Mouse (Mus musculus): Measurements from ENCODE around the gene Ubl3. TPM values are rescaled to one million over a fixed set of nuclear protein-coding genes. Genes with fewer than 3 reads are reported as not detected.
A peak's percentile ranks its signal among the peaks of the same experiment; 100 is the strongest.

Ubl3 gene
- total RNA-seq, 1 experiment, result 75.0 TPM

DNA sequence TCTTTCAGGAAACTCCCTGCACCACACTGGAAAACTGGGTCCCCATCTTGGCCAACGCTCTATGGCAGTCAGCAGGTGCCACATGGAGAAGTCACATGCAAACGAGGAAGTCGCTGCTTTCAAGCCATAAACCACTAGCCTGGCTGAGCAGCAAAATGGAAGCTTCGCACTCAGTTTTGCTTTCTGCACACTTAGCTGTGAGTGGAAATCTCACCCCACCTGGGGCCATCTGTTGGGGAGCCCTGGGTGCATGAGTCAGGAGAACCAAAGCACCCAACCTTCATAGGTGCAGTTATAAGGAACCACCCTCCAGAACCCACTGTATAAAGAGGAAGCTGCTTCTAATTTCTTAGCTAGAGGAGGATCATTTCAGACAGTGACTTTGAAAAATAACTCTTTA, 59.6 kb downstream of the Ubl3 start:
- no peak for DNase-seq (ENCODE audit: low read depth, low spot score)
- Histone ChIP-seq H3K4me3 (ENCODE audit: insufficient read depth in 1 of 2, low read depth in 1 of 2, low read length in 2 of 2, poor library complexity in 1 of 2, severe bottlenecking in 1 of 2) (no peak overlapping the region), H3K4me1 (ENCODE audit: control insufficient read depth in 2 of 2, insufficient read depth in 2 of 2, low read length in 2 of 2, poor library complexity in 1 of 2) (peaks cover 2 to 10% of the 10 kb centered on the region in 2 experiments; a peak in 3 of 4 replicates), H3K36me3 (ENCODE audit: control insufficient read depth, insufficient read depth, low read length, poor library complexity, severe bottlenecking) (no peaks in the 10 kb centered on the region), H3K9me3 (ENCODE audit: control insufficient read depth, insufficient read depth, low read depth, low read length) (no peaks in the 10 kb centered on the region), H3K9ac (ENCODE audit: insufficient read depth, low read depth, low read length, poor library complexity, severe bottlenecking) (no peak overlapping the region), H3K27ac (ENCODE audit: insufficient read depth, low read depth, low read length, poor library complexity, severe bottlenecking) (no peak overlapping the region)
- in situ Hi-C loops (cut with MboI; ENCODE audit: low sequenced_read_pairs in 2 of 2, unreplicated experiment in 2 of 2), result no loop called here
- no peak for TF ChIP-seq MAFK (IDR thresholded peaks at IDR 0.05; ENCODE audit: insufficient read depth, low read depth, low read length)
- TF ChIP-seq CHD2 (IDR thresholded peaks at IDR 0.05; ENCODE audit: low read depth, low read length), result no peak
- no peak for TF ChIP-seq ZC3H11A (IDR thresholded peaks at IDR 0.05; ENCODE audit: borderline replicate concordance, low read depth, low read length)
- no peak for TF ChIP-seq HCFC1 (IDR thresholded peaks at IDR 0.05; ENCODE audit: borderline replicate concordance, insufficient read depth, low read length)
- no peak for TF ChIP-seq ZNF384 (IDR thresholded peaks at IDR 0.05; ENCODE audit: low read depth, low read length)

DNA sequence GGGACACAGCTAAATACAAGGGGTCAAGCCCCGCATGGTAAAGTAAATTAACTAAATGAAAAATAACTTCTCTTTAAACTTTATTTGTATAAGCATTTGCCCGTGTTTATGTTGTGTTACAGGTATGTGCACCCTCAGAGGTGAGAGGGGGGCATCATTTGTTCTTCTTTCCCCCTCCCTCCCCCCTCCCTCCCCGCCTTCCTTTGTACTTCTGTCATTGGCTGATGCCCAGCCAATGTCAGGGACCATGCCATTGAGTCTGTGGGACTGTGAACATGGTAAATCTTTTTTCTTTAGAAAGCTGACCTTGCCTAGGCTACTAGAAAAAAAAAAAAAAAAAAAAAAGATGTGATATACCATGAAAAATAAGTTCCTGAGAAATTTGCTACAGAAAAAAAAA, 62.2 kb downstream of the Ubl3 start:
- no peak for DNase-seq (ENCODE audit: low read depth, low spot score)
- TF ChIP-seq MAFK (IDR thresholded peaks at IDR 0.05; ENCODE audit: insufficient read depth, low read depth, low read length) (no peak), ZNF384 (IDR thresholded peaks at IDR 0.05; ENCODE audit: low read depth, low read length) (no peak), ZC3H11A (IDR thresholded peaks at IDR 0.05; ENCODE audit: borderline replicate concordance, low read depth, low read length) (no peak), HCFC1 (IDR thresholded peaks at IDR 0.05; ENCODE audit: borderline replicate concordance, insufficient read depth, low read length) (no peak), CHD2 (IDR thresholded peaks at IDR 0.05; ENCODE audit: low read depth, low read length) (no peak)
- Histone ChIP-seq H3K4me1 (ENCODE audit: control insufficient read depth in 2 of 2, insufficient read depth in 2 of 2, low read length in 2 of 2, poor library complexity in 1 of 2) (peaks cover 2 to 10% of the 10 kb centered on the region in 2 experiments; a peak in 3 of 4 replicates), H3K9me3 (ENCODE audit: control insufficient read depth, insufficient read depth, low read depth, low read length) (no peaks in the 10 kb centered on the region), H3K9ac (ENCODE audit: insufficient read depth, low read depth, low read length, poor library complexity, severe bottlenecking) (no peak overlapping the region), H3K27ac (ENCODE audit: insufficient read depth, low read depth, low read length, poor library complexity, severe bottlenecking) (no peak overlapping the region), H3K4me3 (ENCODE audit: insufficient read depth in 1 of 2, low read depth in 1 of 2, low read length in 2 of 2, poor library complexity in 1 of 2, severe bottlenecking in 1 of 2) (no peak overlapping the region), H3K36me3 (ENCODE audit: control insufficient read depth, insufficient read depth, low read length, poor library complexity, severe bottlenecking) (no peaks in the 10 kb centered on the region)
- in situ Hi-C loops (cut with MboI; ENCODE audit: low sequenced_read_pairs in 2 of 2, unreplicated experiment in 2 of 2), result no loop called here

DNA sequence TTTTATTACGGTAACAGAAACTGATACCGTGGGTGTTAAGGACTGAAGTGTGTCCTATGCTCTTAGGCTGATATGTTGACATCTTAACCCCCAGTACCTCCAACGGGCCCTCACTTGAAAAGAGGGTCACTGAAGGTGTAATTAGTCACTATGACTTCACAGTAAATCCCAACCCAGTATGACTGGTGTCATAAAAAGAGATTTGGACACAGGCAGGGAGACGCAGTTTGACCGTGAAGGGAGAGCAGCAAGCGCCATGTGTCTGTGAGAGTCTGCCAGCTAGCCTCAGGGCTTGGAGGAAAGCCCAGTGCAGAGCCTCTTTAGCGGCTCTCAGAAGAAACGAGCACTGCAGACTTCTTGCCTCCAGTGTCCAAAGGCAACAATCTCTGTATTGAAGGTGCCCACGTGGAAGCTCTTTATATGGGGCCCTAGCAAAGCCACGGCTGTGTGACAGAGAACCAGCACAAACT, 62.8 kb downstream of the Ubl3 start:
- no peak for DNase-seq (ENCODE audit: low read depth, low spot score)
- in situ Hi-C loops (cut with MboI; ENCODE audit: low sequenced_read_pairs in 2 of 2, unreplicated experiment in 2 of 2), result no loop called here
- no peak for TF ChIP-seq ZNF384 (IDR thresholded peaks at IDR 0.05; ENCODE audit: low read depth, low read length)
- no peak for TF ChIP-seq HCFC1 (IDR thresholded peaks at IDR 0.05; ENCODE audit: borderline replicate concordance, insufficient read depth, low read length)
- TF ChIP-seq ZC3H11A (IDR thresholded peaks at IDR 0.05; ENCODE audit: borderline replicate concordance, low read depth, low read length), result no peak
- TF ChIP-seq CHD2 (IDR thresholded peaks at IDR 0.05; ENCODE audit: low read depth, low read length), result no peak
- no peak for TF ChIP-seq MAFK (IDR thresholded peaks at IDR 0.05; ENCODE audit: insufficient read depth, low read depth, low read length)
- no peak overlapping the region for H3K9ac ChIP-seq (ENCODE audit: insufficient read depth, low read depth, low read length, poor library complexity, severe bottlenecking)
- H3K36me3 ChIP-seq (ENCODE audit: control insufficient read depth, insufficient read depth, low read length, poor library complexity, severe bottlenecking), result no peaks in the 10 kb centered on the region
- H3K4me1 ChIP-seq (ENCODE audit: control insufficient read depth in 2 of 2, insufficient read depth in 2 of 2, low read length in 2 of 2, poor library complexity in 1 of 2), result peaks cover 2 to 10% of the 10 kb centered on the region in 2 experiments; a peak in 3 of 4 replicates
- no peak overlapping the region; a peak in 1 of 4 replicates for H3K4me3 ChIP-seq (ENCODE audit: insufficient read depth in 1 of 2, low read depth in 1 of 2, low read length in 2 of 2, poor library complexity in 1 of 2, severe bottlenecking in 1 of 2)
- no peak overlapping the region for H3K27ac ChIP-seq (ENCODE audit: insufficient read depth, low read depth, low read length, poor library complexity, severe bottlenecking)
- no peaks in the 10 kb centered on the region for H3K9me3 ChIP-seq (ENCODE audit: control insufficient read depth, insufficient read depth, low read depth, low read length)

DNA sequence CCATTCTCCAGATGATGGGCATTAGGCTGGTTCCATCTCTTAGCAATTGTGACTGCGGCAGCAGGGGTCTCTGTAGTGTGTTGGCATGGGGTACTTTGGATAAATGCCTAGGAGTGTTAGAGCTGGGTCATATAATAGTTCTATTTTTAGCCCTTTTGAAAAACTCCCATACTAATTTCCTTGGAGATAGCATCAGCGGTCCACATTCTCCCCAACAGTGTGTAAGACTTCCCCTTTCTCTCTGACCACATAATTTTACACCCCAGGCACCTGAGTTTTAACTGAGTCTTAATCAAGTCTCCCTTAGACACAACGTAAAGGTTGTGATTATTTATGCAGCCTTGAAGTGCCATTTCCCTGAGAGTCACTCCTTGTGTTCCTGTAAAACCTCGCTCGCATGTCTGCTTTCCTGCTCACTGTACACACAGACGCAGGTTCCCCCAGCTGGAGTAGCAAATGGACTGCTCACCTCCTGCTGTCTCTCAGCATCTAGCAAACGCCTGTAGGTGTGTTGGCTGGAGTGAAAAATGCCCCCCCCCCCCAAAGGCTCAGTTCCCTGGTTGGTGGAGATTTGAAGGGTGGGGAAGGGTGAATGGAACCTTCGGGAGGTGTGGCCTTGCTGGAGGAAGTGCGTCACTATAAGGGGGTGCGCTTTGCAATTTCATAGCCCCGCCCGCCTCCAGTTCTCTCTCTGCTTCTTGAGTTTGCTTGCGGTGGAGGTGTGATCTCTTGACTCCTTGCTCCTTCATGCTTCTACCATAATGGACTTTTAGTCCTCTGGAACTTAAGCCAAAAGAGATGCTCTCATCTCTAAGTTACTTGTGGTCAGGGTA, 63.5 kb downstream of the Ubl3 start:
- no peak for DNase-seq (ENCODE audit: low read depth, low spot score)
- no peak overlapping the region for H3K27ac ChIP-seq (ENCODE audit: insufficient read depth, low read depth, low read length, poor library complexity, severe bottlenecking)
- H3K4me3 ChIP-seq (ENCODE audit: insufficient read depth in 1 of 2, low read depth in 1 of 2, low read length in 2 of 2, poor library complexity in 1 of 2, severe bottlenecking in 1 of 2), result peak overlapping the region in 1 of 2 experiments; percentile 32; a peak in 2 of 4 replicates
- H3K36me3 ChIP-seq (ENCODE audit: control insufficient read depth, insufficient read depth, low read length, poor library complexity, severe bottlenecking), result no peaks in the 10 kb centered on the region
- in situ Hi-C loops (cut with MboI; ENCODE audit: low sequenced_read_pairs in 2 of 2, unreplicated experiment in 2 of 2), result no loop called here
- H3K9ac ChIP-seq (ENCODE audit: insufficient read depth, low read depth, low read length, poor library complexity, severe bottlenecking), result no peak overlapping the region
- H3K9me3 ChIP-seq (ENCODE audit: control insufficient read depth, insufficient read depth, low read depth, low read length), result no peaks in the 10 kb centered on the region
- H3K4me1 ChIP-seq (ENCODE audit: control insufficient read depth in 2 of 2, insufficient read depth in 2 of 2, low read length in 2 of 2, poor library complexity in 1 of 2), result peaks cover 2 to 10% of the 10 kb centered on the region in 2 experiments; a peak in 2 of 4 replicates
- no peak for TF ChIP-seq ZC3H11A (IDR thresholded peaks at IDR 0.05; ENCODE audit: borderline replicate concordance, low read depth, low read length)
- TF ChIP-seq CHD2 (IDR thresholded peaks at IDR 0.05; ENCODE audit: low read depth, low read length), result no peak
- TF ChIP-seq MAFK (IDR thresholded peaks at IDR 0.05; ENCODE audit: insufficient read depth, low read depth, low read length), result no peak
- no peak for TF ChIP-seq ZNF384 (IDR thresholded peaks at IDR 0.05; ENCODE audit: low read depth, low read length)
- no peak for TF ChIP-seq HCFC1 (IDR thresholded peaks at IDR 0.05; ENCODE audit: borderline replicate concordance, insufficient read depth, low read length)

Measured in ES-E14 (cell line).